8 mouse cellular contexts compared by ENCODE assay signal in genomic region chr10:60778542-60778941, GRCm38 (mm10). TPM values are rescaled to one million over a fixed set of nuclear protein-coding genes. Genes with fewer than 3 reads are reported as not detected.
DNase-seq lines count a peak whose midpoint lies in the region; ATAC-seq lines count a peak whose summit lies in the region.

No protein-coding gene starts in this region.

- H3K27ac ChIP-seq in forebrain, embryonic 14.5 days (ENCODE audit: low read depth, low read length): no peak overlapping the region

- H3K36me3 ChIP-seq in forebrain, embryonic 14.5 days (ENCODE audit: control insufficient read depth, insufficient read depth, low read length): no peaks in the 10 kb centered on the region

- no peaks in the 10 kb centered on the region for H3K9me3 ChIP-seq in forebrain, embryonic 14.5 days (replicated peaks; ENCODE audit: control insufficient read depth, low read length)

- H3K4me2 ChIP-seq in forebrain, embryonic 14.5 days (ENCODE audit: low read length): no peak overlapping the region

- no peak overlapping the region for H3K4me3 ChIP-seq in forebrain, embryonic 14.5 days (ENCODE audit: low read depth, low read length)

- DNase-seq in cerebellum, adult 18-20 months: peak; percentile 33 to 56
- DNase-seq in cerebellum, adult 11 months: no peak
- DNase-seq in right cerebral cortex, adult 18-20 months: peak; percentile 17
- DNase-seq in right cerebral cortex, postnatal 25 days: no peak
- DNase-seq in forebrain, embryonic 14.5 days (ENCODE audit: low spot score): peak; percentile 61
- peak; percentile 43 for DNase-seq in kidney, postnatal 14 days
- peak; percentile 58 for DNase-seq in mesoderm, embryonic 11.5 days (ENCODE audit: low read depth, low spot score)
- peak; percentile 50 to 59 for DNase-seq in thymus, postnatal 36 days

- ATAC-seq in forebrain, embryonic 14.5 days: peak; percentile 47; the same call in 1 of the 2 replicates

- H3K9ac ChIP-seq in forebrain, embryonic 14.5 days (ENCODE audit: low read length): no peak overlapping the region

- no peaks in the 10 kb centered on the region for H3K4me1 ChIP-seq in forebrain, embryonic 14.5 days (ENCODE audit: control insufficient read depth, insufficient read depth, low read length)

- WGBS in forebrain, embryonic 14.5 days: 59% methylated on average over 12 of the region's 12 CpGs

- H3K27me3 ChIP-seq in forebrain, embryonic 14.5 days (replicated peaks; ENCODE audit: control insufficient read depth, insufficient read depth, low read length): no peaks in the 10 kb centered on the region

RNA-seq across cellular contexts. Expression of gene Slc29a3, which starts 25.9 kb away (rescaled TPM):
- polyA plus RNA-seq in forebrain, embryonic 14.5 days (2014; fragmentation: Nextera tagmentation; extraction: Ambion mirVana): 6.5 and 8.5 TPM in 2 replicates

RNA-seq across cellular contexts. Expression of gene Unc5b, which starts 52.8 kb away (rescaled TPM):
- polyA plus RNA-seq in forebrain, embryonic 14.5 days (2014; fragmentation: Nextera tagmentation; extraction: Ambion mirVana): 2.1 and 2.3 TPM in 2 replicates

Comparison
In these comparisons a context has a peak if more than half of its experiments do, and no peak if none do; other contexts are left out.
1. DNase-seq: peak in cerebellum, adult 18-20 months (2 of 2), right cerebral cortex, adult 18-20 months (single experiment), forebrain, embryonic 14.5 days (single experiment), kidney, postnatal 14 days (single experiment), mesoderm, embryonic 11.5 days (single experiment) and thymus, postnatal 36 days (2 of 2); none in cerebellum, adult 11 months (single experiment) and right cerebral cortex, postnatal 25 days (single experiment).